Mouse (Mus musculus) myocyte (in vitro differentiated cells): ENCODE data around the gene Btnl2.

ENCODE experiments used
- CEBPB ChIP-seq: IDR thresholded peaks from 2 replicates; pipeline ENCODE4 v1.6.1; 2011; ENCODE audit warnings: mild to moderate bottlenecking, moderate library complexity; ENCODE audit not compliant: poor library complexity, insufficient read depth, severe bottlenecking
- E2F4 ChIP-seq: IDR thresholded peaks from one replicate; pipeline ENCODE4 v1.6.1; 2011; ENCODE audit warnings: mild to moderate bottlenecking, control low read depth, moderate library complexity; ENCODE audit not compliant: insufficient read depth
- MAX ChIP-seq: IDR thresholded peaks from one replicate; pipeline ENCODE4 v1.6.1; 2011; ENCODE audit warnings: low read depth, mild to moderate bottlenecking, control low read depth
- MYOD1 ChIP-seq, 3 experiments: IDR thresholded peaks; one replicate each; pipeline ENCODE4 v1.6.1; 2011; ENCODE audit warnings: control low read depth in 2 of 3, low read depth in 2 of 3, mild to moderate bottlenecking in 2 of 3, moderate library complexity in 1 of 3; ENCODE audit not compliant: insufficient read length in 2 of 3, control insufficient read depth in 1 of 3
- MYOG ChIP-seq, 3 experiments: IDR thresholded peaks; one replicate each; pipeline ENCODE4 v1.6.1; 2011; ENCODE audit warnings: control low read depth in 2 of 3, low read depth in 2 of 3, mild to moderate bottlenecking in 2 of 3; ENCODE audit not compliant: insufficient read length in 2 of 3, control insufficient read depth in 1 of 3, insufficient read depth in 1 of 3
- POLR2A ChIP-seq: IDR thresholded peaks from one replicate; pipeline ENCODE4 v1.6.1; 2011; ENCODE audit warnings: low read depth, mild to moderate bottlenecking, control low read depth, moderate library complexity; ENCODE audit not compliant: insufficient read length
- POLR2AphosphoS2 ChIP-seq: IDR thresholded peaks from one replicate; pipeline ENCODE4 v1.6.1; 2011; ENCODE audit warnings: low read depth, control low read depth; ENCODE audit not compliant: insufficient read length
- REST ChIP-seq: IDR thresholded peaks from one replicate; pipeline ENCODE4 v1.6.1; 2011; ENCODE audit warnings: mild to moderate bottlenecking, control low read depth, moderate library complexity; ENCODE audit not compliant: insufficient read depth, insufficient read length
- TCF12 ChIP-seq: IDR thresholded peaks from one replicate; pipeline ENCODE4 v1.6.1; 2011; ENCODE audit warnings: mild to moderate bottlenecking, control low read depth; ENCODE audit not compliant: poor library complexity, insufficient read depth, severe bottlenecking
- USF1 ChIP-seq: IDR thresholded peaks from one replicate; pipeline ENCODE4 v1.6.1; 2011; ENCODE audit warnings: low read depth, mild to moderate bottlenecking, control low read depth, moderate library complexity

- no peak for TF ChIP-seq USF1
- TF ChIP-seq TCF12: no peak
- no peak for TF ChIP-seq CEBPB
- TF ChIP-seq POLR2A: no peak
- TF ChIP-seq POLR2AphosphoS2: no peak
- TF ChIP-seq MYOG (IDR thresholded peaks at IDR 0.05; ENCODE audit: control insufficient read depth in 1 of 3, insufficient read depth in 1 of 3, insufficient read length in 2 of 3, low read depth in 2 of 3): no peak
- no peak for TF ChIP-seq MAX
- no peak for TF ChIP-seq E2F4
- TF ChIP-seq REST: no peak
- no peak for TF ChIP-seq MYOD1 (IDR thresholded peaks at IDR 0.05; ENCODE audit: control insufficient read depth in 1 of 3, insufficient read length in 2 of 3, low read depth in 2 of 3)
Observed at GRCm38 (mm10) chr17:34349429-34349828, 5.2 kb upstream of the Btnl2 start.
